Mouse (Mus musculus) frontal cortex, postnatal 25 days (tissue): Measurements from ENCODE around the gene Htr3b.
"Not testable (repeated sequence)": the region's sequence is repeated elsewhere in the genome, so short reads cannot be mapped to it uniquely, and the experiment has no call there.

Source experiments
- DNase-seq, 2 experiments: peaks; one replicate each; pipeline ENCODE4 v3.0.0; 2022; ENCODE audit warnings: low spot score in 2 of 2

Htr3b gene

DNA sequence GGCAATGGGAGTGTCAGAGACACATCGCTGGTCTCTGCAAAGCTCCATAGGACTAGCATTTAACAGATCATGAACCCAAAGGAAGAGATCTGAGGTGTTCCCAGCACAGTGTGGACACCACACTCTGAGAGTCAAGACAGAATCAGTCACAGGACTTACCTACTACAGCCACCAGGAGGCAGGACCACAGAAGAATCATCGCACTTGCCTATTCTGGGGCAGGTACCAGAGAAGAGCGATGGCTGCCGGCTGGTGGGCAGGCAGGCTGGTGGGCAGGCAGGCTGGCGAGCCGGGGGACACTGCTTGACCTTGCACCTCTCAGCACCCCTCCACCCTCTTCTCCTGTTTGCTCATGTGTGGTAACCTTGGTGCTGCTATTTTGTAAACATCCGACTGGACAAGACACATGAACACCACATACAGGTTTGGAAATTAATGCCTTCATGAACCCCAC lies at the start of gene Htr3b:
Htr3b (minus strand) TSS at position 404 of the 454 bp plus-strand sequence.
- no peak for DNase-seq

DNA sequence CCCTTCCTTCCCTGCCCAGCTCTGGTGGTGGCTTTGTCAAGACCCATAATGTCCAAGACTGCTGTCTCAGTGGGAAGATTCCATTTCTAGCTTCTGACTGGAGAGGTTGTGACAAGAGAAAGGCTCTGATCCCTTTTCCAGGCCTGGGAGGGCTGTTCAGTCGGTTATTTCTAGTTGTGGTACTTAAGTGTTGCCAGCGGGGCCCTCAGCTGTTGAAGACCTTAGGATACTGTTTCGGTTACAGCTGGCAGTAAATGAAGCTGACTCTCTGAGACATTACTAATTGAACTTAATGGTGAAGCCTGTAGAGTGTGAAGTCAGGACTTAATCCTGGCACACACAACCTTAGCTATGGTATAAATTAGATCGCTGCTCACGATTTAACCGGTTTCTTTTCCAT lies 34.5 kb upstream of the Htr3b start:
- DNase-seq = no peak

DNA sequence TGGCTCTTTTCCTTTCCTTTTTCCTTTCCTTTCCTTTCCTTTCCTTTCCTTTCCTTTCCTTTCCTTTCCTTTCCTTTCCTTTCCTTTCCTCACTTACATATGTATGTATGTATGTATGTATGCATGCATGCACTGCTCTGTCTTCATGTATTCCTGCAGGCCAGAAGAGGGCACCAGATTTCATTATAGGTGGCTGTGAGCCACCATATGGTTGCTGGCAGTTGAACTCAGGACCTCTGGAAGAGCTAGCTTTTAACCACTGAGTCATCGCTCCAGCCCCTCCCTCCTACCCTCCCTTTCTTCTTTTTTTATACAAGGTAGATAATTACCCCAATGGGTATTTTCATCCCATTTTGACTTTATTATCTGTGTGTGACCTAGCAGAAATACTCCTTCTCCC lies 30.9 kb upstream of the Htr3b start:
- no peak for DNase-seq

DNA sequence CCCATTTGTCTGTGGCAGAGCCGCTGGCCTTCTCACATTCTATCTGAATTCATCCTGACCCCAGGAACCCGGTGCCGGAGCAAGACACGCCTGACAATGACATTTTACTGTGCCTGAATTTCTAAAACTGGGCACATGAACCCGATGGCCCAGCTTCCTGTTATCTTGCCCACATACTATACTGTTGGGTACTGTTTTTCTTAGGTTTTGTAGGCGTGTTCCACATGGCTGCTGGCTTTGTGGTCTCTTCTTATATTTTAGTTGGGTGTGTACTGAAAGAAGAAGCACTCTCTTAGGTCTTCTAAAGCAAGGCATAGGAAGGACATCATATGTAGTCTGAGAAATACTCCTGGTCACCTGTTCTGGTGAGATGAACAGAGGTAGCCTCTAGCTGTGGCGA lies 30.0 kb upstream of the Htr3b start:
- DNase-seq = no peak

DNA sequence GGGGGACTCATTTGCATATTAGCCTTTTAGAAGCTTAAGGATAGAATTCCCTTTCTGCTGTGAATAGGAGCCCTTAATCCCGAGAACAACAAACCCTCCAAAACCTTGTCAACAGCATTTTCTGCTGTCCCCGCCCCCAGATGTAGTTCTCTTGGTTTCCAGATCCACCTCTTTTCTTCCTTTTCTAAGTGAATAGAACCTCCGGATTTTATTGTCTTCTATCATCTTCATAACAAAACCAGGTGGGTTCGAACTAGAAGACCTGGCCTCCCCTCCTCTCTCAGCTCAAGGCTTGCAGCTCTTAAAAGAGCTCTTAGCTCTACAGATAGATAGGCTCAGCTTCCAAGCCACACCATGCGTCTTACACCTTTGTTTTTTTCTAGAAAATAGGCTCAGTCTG lies 26.9 kb upstream of the Htr3b start:
- no peak for DNase-seq

DNA sequence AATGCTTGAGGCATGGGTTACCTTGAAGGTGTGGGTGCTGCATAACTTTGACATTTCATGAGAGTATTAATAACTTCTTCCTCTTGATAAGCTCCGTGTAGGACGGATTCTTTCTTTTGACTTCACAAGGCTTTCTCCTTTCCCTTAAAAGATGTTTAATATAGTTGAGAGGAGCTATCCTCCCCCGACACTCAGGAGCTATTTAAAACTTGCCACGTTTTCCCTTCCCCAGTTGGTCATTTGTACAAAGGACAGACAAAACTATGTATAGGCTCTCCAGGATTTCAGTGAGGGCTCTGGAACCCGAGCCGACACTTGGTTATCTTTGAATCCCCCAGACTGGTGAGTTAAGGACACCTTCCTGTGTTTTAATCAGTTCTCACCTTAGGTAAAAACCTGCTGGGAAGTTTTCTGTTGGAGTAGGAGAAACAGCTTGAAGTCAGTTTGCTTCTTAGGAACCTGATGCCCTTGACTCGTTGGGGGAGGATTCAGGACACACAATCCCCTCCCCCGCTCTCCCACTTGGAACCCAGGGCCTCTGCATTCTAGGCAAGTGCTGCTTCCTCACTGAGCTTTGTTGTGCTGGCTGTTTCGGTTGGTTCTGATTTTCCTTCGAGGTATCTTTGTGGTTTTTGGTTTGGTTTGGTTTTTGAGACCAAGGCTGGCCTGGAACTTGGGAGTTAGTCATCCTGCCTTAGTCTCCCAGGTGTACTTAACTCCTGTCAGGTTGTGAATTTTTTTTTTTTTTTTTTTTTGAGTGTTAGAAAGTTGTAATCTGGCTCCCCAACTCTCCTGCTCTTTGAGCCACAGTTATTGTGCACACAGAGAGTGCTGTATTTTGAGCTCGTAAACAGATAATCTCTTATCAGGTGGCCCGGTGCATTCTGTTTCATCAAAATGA lies 22.7 kb upstream of the Htr3b start:
- no peak for DNase-seq

DNA sequence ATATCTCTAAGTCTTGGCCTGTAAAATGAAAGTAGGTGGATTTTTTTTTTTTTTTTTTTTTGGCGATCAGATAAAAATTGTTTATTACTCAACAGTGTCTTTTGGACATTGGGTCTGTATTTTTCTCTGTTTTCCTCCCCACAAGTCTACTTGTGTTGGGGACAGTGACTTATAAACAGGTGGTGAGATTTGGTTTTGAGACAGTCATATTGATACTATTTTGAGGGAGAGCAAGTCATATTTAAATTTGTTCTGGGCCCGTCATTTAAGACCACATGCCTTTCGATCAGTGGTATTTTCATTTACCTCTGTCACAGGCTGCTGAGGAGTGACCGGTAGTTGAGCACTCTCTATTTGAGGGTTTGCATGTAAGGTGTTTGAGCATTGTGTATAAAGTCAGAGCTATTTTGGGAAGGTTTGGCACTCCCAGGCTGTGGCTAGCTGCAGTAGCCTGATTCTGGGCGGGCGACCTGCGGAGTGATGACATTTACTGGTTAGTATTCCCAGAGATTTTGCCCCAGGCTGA lies 21.9 kb upstream of the Htr3b start:
- DNase-seq = no peak

DNA sequence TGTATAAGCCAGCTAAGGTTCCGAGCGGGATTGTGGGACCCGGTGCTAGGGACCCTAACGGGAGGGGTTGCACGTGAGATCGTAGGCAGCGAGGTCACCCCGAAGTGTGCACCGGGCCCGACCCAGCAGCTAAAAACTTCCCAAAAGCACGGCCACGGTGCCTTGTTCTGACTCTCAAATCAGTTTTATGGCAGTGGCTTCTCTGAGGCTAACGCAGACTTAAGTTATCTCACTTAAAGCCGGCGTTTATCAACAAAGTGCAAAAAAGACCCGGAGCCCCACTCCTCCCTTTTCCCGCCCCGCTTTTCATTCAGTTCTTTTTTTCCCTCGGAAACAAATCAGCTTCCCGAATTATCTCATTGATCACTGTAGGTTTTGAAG lies 20.9 kb upstream of the Htr3b start:
- no peak for DNase-seq

DNA sequence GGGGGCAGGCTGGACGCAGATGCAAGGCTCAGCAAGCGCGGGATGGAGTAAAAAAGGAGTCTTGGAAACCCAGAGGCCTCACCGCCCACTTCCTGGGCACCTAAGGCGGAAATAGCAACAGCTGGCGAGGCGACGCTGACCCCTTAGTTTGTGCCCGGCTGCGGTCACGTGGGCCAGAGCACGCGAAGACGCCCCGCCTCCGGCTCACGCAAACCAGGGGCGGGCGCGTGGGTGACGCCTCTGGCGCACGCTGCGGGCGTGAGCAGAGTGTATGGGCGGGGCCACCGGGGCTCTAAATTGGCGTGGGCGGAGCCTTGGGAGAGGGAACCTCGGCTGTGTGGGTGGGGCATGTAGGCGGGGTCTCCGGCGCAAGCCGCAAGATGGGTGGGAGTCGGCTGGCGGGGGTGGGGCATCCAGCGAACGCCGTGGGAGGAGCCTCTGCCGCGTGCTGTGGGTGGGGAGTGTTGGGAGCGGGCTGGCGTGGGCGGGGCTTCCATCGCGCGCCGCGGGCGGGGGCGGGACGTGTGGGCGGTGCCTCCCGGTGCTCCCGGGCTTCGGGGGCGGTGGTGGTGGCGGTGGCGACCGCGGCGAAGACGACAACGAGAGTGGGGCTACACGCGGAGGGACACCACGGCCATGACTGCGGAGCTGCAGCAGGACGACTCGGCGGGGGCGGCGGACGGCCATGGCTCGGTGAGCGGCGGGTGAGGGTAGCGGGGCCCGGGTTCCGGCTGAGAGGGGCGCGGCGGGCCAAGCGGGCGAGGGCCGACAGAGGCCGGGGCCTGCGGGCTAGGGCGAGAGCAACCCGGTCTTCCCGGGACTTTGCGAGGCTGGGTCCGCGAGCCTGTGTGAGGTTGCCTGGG lies 20.3 kb upstream of the Htr3b start, which contains the start of gene Usp28:
Usp28 (plus strand) TSS at position 531 of the 863 bp plus-strand sequence.
- peak; percentile 84 to 91 for DNase-seq

DNA sequence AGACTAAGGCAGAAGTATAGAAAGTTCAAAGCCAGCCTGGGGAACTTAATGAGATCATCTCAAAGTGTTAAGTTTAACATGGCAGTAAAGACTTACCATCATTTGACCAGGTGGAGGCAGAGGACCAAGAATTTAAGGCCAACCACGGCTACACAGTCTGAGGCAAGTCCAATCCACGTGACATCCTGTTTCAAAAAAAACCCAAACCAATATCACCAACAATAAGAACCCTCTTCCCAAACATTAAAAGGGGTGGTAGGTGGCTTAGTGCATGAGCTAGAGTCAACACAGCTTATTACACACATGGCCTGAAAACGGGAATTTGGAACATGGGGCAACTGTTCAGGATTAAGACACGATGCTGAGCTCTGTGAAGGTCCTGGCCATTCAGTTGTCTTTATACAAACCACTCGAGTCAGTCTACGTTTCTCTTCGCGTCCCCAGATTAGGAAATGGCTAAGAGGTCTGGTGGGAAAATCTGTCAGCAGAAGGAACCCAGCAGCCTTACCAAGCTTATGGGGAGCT lies 19.6 kb upstream of the Htr3b start:
- DNase-seq = no peak

DNA sequence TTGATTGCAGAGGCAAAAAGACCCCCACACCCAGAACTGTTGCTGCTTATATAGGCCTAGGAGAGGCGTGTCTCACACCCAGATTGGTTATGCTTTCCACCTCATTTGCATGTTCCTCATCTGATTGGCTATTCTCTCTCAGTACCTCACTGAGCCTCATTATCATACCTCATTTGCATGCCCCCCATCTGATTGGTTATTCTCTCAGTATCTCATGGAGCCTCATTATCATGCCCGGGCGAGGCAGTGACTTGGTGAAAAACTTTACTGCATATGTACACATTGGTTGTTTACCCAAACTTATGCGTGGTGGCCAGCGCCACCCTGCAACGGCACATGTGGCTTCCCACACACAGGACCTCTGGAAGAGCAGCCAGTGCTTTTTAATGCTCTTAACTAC lies 19.0 kb upstream of the Htr3b start:
- not testable (repeated sequence) for DNase-seq

DNA sequence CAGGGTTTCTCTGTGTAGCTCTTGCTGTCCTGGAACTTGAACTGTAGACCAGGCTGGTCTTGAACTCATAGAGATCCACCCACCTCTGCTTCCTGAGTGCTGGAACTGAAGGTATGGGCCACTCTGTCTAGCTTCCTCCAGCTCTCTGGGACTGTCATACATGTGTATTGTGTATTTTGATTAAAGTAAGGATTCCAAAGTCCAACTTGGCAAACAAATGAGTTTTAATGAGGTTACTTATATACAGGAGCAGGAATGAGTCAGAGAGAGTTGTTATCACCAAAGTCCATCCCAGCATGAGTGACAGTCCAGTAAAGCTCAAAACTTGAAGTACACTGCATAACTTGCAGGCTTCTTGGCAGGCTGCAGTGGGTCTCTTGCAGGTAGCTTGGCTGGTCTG lies 17.0 kb upstream of the Htr3b start:
- DNase-seq = no peak

DNA sequence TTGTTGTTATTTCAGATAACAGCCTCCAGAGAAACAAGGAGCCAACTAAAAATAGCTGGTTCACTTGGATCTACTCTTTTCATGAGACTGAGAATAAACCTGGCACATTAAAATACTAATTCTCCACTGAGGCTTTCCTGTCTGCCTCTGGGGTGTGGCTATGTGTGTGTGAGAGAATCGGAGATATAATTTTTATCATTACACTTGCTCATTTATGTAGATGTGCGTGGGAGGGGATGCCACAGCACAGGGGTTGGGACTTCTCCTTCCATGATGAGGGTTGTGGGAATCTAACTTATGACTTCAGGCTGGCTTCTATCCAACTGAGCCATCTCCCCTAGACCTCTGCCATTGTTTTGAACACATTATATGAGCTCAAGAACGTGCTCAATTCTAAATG lies 16.0 kb upstream of the Htr3b start:
- no peak for DNase-seq

DNA sequence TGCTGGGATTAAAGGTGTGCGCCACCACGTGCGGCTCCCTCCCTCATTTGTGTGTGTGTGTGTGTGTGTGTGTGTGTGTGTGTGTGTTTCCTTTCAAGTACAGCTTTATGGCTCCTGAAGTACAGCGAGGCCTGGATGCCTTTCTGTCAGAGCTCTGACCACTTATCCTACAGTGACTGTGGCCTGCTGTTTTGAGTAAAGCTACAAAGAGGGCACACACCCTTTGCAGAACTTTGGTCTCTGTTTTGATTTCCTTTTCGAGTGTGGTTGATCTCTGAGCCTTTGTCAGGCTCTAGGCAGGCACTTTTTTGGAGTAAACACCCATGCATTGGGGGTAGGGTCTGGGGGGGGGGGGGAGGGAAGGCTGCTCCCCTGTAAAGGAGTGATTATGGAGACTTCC lies 15.6 kb upstream of the Htr3b start:
- no peak for DNase-seq

DNA sequence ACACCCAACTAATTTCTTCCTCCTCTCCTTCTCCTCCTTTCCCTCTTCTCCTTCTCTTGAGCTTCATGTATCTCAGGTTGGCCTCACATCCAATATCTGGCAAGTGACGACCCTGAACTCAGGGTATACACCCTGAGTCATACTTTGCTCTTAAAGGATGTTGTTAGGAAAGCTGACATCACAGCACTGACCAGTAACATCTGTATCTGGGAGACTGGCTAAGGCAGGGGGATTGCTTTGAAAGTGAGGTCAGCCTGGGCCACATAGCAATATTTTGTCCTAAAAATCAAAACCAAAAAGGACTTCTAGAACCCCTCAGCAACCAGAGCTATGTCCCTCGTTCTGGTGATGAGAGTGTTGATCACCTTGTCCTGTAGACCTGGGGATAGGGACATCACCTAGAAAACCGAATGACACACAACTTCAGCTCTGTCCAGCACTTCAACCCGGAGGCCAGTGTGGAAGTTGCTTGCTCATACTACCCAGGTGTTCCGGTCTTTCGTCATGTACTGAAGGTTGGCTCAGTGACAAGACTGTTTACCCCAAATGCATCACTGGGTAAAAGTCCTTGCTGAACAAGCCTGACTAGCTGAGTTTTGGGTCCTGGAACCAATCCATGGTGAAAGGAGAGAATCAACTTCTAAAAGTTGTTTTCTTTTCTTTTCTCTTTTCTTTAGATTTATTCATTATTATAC lies 12.0 kb upstream of the Htr3b start:
- no peak for DNase-seq

DNA sequence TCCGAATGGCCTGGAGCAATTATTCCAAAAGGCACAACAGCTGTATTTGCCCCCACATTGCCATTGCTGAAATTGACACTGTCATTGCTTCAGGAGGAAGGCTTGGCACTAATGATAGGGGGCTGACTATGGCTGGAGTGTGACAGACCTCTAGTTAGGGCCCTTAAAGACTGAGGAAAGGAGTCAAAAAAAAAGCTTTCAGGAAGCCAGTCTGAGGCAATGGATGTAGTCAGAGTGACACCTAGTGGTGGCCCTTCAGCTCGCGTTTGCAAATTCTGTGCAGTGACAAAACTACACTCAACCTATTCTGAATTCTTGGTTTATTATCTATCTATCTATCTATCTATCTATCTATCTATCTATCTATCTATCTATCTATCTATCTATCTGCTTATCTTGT lies 7.7 kb upstream of the Htr3b start:
- DNase-seq = peak; percentile 22 to 58

DNA sequence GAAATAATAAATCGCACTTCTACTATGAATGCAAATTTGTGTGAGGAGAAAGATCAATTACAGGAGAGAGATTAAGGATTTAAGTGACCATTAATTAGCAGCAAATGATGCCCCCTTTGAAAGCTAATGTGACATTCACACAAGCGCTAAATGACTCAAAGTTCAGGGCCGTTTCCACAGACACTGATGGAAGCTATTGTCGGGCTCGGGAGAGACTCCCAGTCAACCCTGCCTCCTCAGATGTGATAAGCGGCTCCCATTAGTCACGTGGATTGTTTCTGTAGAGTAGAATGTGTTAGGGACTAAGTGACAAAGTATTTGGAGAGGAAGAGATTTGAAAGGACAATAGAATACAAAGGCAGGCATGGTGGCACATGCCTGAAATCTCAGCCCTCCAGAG lies 2.7 kb downstream of the Htr3b start:
- no peak for DNase-seq

DNA sequence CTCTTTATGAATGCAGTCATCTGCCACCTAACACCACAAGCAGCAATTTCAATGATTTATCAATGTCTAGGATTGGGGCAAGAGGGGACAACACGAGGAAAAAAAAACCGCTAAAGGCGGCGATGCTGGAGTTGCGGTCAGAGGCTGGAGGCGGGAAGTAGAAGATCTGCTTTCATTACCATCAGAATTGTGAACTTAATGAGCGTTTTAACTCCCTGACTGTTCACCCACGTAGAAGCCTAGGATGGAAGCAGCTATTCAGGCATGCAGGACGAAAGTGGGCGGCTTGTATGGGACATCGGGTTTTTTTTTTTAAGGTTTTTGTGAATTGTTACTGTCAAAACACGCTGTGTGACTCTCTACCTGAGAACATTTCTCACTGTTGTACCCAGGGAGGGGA lies 3.5 kb downstream of the Htr3b start:
- DNase-seq = no peak

DNA sequence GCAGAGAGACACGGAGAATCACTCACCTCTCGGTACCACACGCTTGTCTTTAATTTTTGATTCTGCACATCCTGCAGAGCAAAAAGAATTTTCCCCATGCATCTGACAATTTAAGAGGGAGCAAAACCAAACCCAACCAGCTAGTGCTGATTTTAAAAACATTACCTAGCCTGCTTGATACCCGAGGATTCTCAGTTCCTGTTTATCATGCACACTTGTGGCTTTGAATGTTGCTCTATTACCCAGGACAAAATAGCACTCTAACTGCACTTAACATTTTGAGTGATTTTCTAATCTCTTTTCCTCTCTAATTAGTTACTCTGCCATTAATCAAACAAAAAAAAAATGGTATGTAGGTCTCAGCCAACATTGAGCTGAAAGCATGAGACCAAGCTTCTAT lies 17.2 kb downstream of the Htr3b start:
- DNase-seq = no peak

DNA sequence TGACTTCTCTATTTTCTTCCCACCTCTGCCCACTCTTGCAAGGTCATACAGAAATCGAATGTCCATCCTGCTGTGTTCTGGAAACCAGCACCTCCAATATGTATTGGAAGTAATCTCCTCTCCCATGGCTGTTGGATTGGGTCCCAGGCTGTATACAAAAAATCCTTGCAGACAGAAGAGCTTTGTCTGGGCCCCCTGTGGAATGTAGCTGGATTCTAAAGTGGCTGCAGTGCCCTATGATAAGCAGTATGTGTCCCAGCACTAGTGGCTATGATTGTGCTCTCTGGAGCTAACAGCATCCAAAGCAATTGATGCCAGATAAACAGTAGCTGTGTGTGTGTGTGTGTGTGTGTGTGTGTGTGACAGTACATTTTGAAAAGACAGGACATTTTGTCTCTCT lies 22.4 kb downstream of the Htr3b start:
- no peak for DNase-seq

DNA sequence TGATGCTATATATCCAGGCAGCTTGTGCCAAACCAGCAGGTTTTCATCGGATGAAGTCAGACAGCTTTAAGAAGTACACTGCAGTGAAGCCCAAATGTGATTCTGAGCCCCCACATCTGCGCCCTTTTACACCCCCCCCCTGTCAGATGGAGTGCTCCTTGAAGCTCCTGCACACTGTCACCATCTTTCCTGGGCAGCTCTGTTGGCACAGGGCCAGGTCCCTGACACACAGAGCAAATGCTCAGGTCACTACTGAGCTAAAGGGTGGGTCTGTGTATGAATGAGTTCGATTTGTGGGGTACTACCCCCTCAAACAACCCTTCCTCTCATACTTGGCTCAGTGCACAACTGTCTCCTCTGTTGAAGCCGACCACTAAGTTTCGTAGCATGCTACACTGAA lies 35.4 kb downstream of the Htr3b start:
- DNase-seq = no peak

DNA sequence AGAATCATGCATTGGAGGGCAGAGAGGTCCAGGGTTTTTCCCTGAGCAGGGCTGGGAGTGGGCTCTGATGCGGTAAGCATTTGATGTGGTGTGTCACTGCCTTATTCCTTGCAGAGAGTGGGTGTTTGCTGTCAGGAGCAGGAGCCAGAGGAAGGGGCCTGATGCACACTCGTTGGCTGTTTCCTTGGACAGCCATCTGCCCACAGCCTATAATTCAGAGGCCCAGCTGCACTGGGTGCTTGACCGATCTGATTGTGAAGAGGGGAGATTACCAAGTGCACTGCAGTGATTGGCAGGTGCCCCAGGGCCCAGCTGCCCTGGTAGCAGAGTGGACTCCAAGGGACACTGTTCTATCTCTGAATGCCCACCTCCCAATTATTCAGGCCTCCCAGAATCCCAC lies 36.0 kb downstream of the Htr3b start:
- no peak for DNase-seq
